Mouse (Mus musculus): ENCODE measurements at regions not wholly inside any gene's neighbourhood (a gene's known extent, or its start where the extent isn't known, plus 50 kb on each side); places are given as distances from the start of the nearest gene placed in this dataset.

- no peak overlapping the region for H3K9ac ChIP-seq (ENCODE audit: low read length)
- H3K27me3 ChIP-seq (ENCODE audit: control insufficient read depth, insufficient read depth, low read length) = no peaks in the 10 kb centered on the region
- no peak overlapping the region for H3K27ac ChIP-seq (replicated peaks in 1 of 2; ENCODE audit: control insufficient read depth in 1 of 2, insufficient read depth in 1 of 2, low read depth in 2 of 2, low read length in 2 of 2)
- H3K36me3 ChIP-seq (ENCODE audit: control insufficient read depth, insufficient read depth, low read length) = no peaks in the 10 kb centered on the region
- ATAC-seq (ENCODE audit: insufficient number of reproducible peaks, insufficient read depth, low FRiP score, low read depth) = no peak
- 86% methylated on average over 4 of the region's 4 CpGs for WGBS
- H3K4me1 ChIP-seq (ENCODE audit: control insufficient read depth in 2 of 2, insufficient read depth in 2 of 2, low read length in 2 of 2) = no peaks in the 10 kb centered on the region
- no peaks in the 10 kb centered on the region for H3K9me3 ChIP-seq (ENCODE audit: control insufficient read depth, low read length)
- no peak overlapping the region for H3K4me2 ChIP-seq (ENCODE audit: low read length)
- H3K4me3 ChIP-seq (ENCODE audit: control insufficient read depth in 1 of 2, insufficient read depth in 1 of 2, low read depth in 1 of 2, low read length in 2 of 2) = no peak overlapping the region
These were observed 327.8 kb downstream of the Gpd2 start for GRCm38 (mm10) chr2:57565258-57565657.

- no peak overlapping the region for H3K9ac ChIP-seq (ENCODE audit: low read length)
- H3K27me3 ChIP-seq (ENCODE audit: control insufficient read depth, insufficient read depth, low read length) = no peaks in the 10 kb centered on the region
- no peak overlapping the region for H3K27ac ChIP-seq (replicated peaks in 1 of 2; ENCODE audit: control insufficient read depth in 1 of 2, insufficient read depth in 1 of 2, low read depth in 2 of 2, low read length in 2 of 2)
- H3K4me3 ChIP-seq (ENCODE audit: control insufficient read depth in 1 of 2, insufficient read depth in 1 of 2, low read depth in 1 of 2, low read length in 2 of 2) = no peak overlapping the region
- no peaks in the 10 kb centered on the region for H3K36me3 ChIP-seq (ENCODE audit: control insufficient read depth, insufficient read depth, low read length)
- no peaks in the 10 kb centered on the region for H3K9me3 ChIP-seq (ENCODE audit: control insufficient read depth, low read length)
- H3K4me2 ChIP-seq (ENCODE audit: low read length) = no peak overlapping the region
- ATAC-seq (ENCODE audit: insufficient number of reproducible peaks, insufficient read depth, low FRiP score, low read depth) = no peak
- WGBS = 79% methylated on average over 4 of the region's 4 CpGs
- H3K4me1 ChIP-seq (ENCODE audit: control insufficient read depth in 2 of 2, insufficient read depth in 2 of 2, low read length in 2 of 2) = no peaks in the 10 kb centered on the region
These were observed 328.7 kb downstream of the Gpd2 start for GRCm38 (mm10) chr2:57566103-57566502.

- H3K9me3 ChIP-seq (ENCODE audit: control insufficient read depth, low read length) = no peaks in the 10 kb centered on the region
- 83% methylated on average over 1 of the region's 1 CpGs for WGBS
- no peak overlapping the region for H3K4me3 ChIP-seq (ENCODE audit: control insufficient read depth in 1 of 2, insufficient read depth in 1 of 2, low read depth in 1 of 2, low read length in 2 of 2)
These were observed 329.7 kb downstream of the Gpd2 start for GRCm38 (mm10) chr2:57567183-57567582.

GRCm38 (mm10) chr2:57587065-57587464 is 349.6 kb downstream of the Gpd2 start:
- H3K4me3 ChIP-seq (ENCODE audit: control insufficient read depth in 1 of 2, insufficient read depth in 1 of 2, low read depth in 1 of 2, low read length in 2 of 2) = no peak overlapping the region
- WGBS = 72% methylated on average over 3 of the region's 3 CpGs
- no peak overlapping the region for H3K9ac ChIP-seq (ENCODE audit: low read length)
- no peak overlapping the region for H3K4me2 ChIP-seq (ENCODE audit: low read length)
- no peaks in the 10 kb centered on the region for H3K27me3 ChIP-seq (ENCODE audit: control insufficient read depth, insufficient read depth, low read length)
- no peak overlapping the region for H3K27ac ChIP-seq (replicated peaks in 1 of 2; ENCODE audit: control insufficient read depth in 1 of 2, insufficient read depth in 1 of 2, low read depth in 2 of 2, low read length in 2 of 2)
- ATAC-seq (ENCODE audit: insufficient number of reproducible peaks, insufficient read depth, low FRiP score, low read depth) = no peak
- no peaks in the 10 kb centered on the region for H3K36me3 ChIP-seq (ENCODE audit: control insufficient read depth, insufficient read depth, low read length)
- no peaks in the 10 kb centered on the region for H3K9me3 ChIP-seq (ENCODE audit: control insufficient read depth, low read length)
- no peaks in the 10 kb centered on the region for H3K4me1 ChIP-seq (ENCODE audit: control insufficient read depth in 2 of 2, insufficient read depth in 2 of 2, low read length in 2 of 2)

More at GRCm38 (mm10) chr2:57567183-57567582, 329.7 kb downstream of the Gpd2 start:
- H3K27me3 ChIP-seq (ENCODE audit: control insufficient read depth, insufficient read depth, low read length) = no peaks in the 10 kb centered on the region
- H3K36me3 ChIP-seq (ENCODE audit: control insufficient read depth, insufficient read depth, low read length) = no peaks in the 10 kb centered on the region
- no peak overlapping the region for H3K9ac ChIP-seq (ENCODE audit: low read length)
- H3K27ac ChIP-seq (replicated peaks in 1 of 2; ENCODE audit: control insufficient read depth in 1 of 2, insufficient read depth in 1 of 2, low read depth in 2 of 2, low read length in 2 of 2) = no peak overlapping the region
- ATAC-seq (ENCODE audit: insufficient number of reproducible peaks, insufficient read depth, low FRiP score, low read depth) = no peak
- no peak overlapping the region for H3K4me2 ChIP-seq (ENCODE audit: low read length)
- no peaks in the 10 kb centered on the region for H3K4me1 ChIP-seq (ENCODE audit: control insufficient read depth in 2 of 2, insufficient read depth in 2 of 2, low read length in 2 of 2)

DNA sequence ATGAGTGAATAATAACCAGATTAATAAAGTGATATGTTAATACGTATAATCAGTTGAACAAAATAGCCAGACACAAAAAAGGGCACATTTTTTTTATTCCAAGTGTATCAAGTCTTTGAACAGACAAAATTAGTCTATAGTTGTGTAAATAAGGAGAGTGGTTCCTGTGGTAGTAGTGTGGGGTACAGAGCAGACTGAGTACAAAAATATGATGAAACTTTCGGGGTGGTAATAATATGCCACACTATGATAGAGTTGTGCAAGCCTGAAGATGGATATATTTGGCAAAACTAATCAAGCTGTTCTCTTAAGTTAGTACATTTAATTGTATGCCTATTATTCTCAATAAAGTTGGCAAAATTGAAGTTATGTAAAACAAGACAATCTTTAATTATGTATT is 356.1 kb downstream of the Gpd2 start:
- Histone ChIP-seq H3K9me3 (ENCODE audit: control insufficient read depth, low read length) (no peaks in the 10 kb centered on the region), H3K27me3 (ENCODE audit: control insufficient read depth, insufficient read depth, low read length) (no peaks in the 10 kb centered on the region), H3K4me1 (ENCODE audit: control insufficient read depth in 2 of 2, insufficient read depth in 2 of 2, low read length in 2 of 2) (no peaks in the 10 kb centered on the region), H3K4me2 (ENCODE audit: low read length) (no peak overlapping the region), H3K27ac (replicated peaks in 1 of 2; ENCODE audit: control insufficient read depth in 1 of 2, insufficient read depth in 1 of 2, low read depth in 2 of 2, low read length in 2 of 2) (no peak overlapping the region), H3K4me3 (ENCODE audit: control insufficient read depth in 1 of 2, insufficient read depth in 1 of 2, low read depth in 1 of 2, low read length in 2 of 2) (no peak overlapping the region), H3K9ac (ENCODE audit: low read length) (no peak overlapping the region), H3K36me3 (ENCODE audit: control insufficient read depth, insufficient read depth, low read length) (no peaks in the 10 kb centered on the region)
- 81% methylated on average over 2 of the region's 2 CpGs for WGBS
- ATAC-seq (ENCODE audit: insufficient number of reproducible peaks, insufficient read depth, low FRiP score, low read depth) = no peak

DNA sequence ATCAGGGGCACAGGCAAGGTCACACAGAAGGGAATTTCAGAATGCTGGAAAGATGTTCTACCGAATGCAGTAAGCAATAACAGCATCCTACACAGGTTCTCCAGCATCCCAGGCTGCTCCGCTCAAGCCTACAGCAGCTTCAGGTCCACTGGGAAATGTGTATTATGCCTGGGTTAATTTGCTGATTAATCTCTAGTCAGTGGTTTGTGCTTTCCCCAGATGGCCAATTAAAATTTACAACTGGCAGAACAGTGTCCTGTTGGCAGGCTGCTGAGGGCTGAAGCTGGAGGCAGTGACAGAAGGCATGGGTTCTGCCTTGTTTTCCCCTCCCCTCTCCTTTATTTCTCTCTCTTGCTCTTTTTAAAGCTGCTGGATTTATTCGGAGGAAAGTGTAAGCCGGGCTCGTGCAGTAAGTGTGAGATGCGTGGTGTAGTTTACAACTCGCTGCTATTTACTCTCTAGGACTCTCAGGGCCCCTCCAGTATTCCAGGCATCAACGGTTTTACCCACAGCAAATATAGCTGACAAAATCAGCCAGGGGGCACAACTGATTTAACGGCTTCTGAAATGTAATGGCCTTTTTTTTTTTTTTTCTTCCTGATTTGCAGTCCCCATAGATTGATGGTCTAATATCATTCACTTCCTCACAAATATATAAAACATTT is 360.4 kb downstream of the Gpd2 start:
- Histone ChIP-seq H3K36me3 (ENCODE audit: control insufficient read depth, insufficient read depth, low read length) (no peaks in the 10 kb centered on the region), H3K9me3 (ENCODE audit: control insufficient read depth, low read length) (no peaks in the 10 kb centered on the region), H3K4me1 (ENCODE audit: control insufficient read depth in 2 of 2, insufficient read depth in 2 of 2, low read length in 2 of 2) (no peaks in the 10 kb centered on the region), H3K9ac (ENCODE audit: low read length) (no peak overlapping the region), H3K27ac (replicated peaks in 1 of 2; ENCODE audit: control insufficient read depth in 1 of 2, insufficient read depth in 1 of 2, low read depth in 2 of 2, low read length in 2 of 2) (no peak overlapping the region), H3K27me3 (ENCODE audit: control insufficient read depth, insufficient read depth, low read length) (no peaks in the 10 kb centered on the region), H3K4me3 (ENCODE audit: control insufficient read depth in 1 of 2, insufficient read depth in 1 of 2, low read depth in 1 of 2, low read length in 2 of 2) (no peak overlapping the region), H3K4me2 (ENCODE audit: low read length) (no peak overlapping the region)
- 47% methylated on average over 9 of the region's 9 CpGs for WGBS
- ATAC-seq (ENCODE audit: insufficient number of reproducible peaks, insufficient read depth, low FRiP score, low read depth) = no peak

DNA sequence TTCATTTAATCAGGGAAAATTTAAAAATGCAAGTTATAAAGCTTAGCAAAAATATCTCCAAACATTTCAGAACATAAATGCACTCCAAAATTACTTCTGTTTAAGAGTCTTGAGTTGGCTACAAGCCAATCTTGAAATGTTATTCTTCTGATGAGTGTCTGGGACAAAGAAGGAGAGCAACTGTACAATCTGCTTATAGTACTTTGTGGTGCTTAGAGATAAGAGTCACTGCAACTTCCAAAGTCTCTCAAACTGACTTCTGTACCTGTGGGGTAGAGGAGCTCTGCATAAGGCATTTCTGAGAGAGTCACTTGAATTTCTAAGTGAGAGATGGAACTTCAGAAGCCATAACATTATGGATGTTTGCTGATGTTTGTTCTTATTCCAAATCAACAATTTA is 374.2 kb downstream of the Gpd2 start:
- Histone ChIP-seq H3K36me3 (ENCODE audit: control insufficient read depth, insufficient read depth, low read length) (no peaks in the 10 kb centered on the region), H3K27ac (replicated peaks in 1 of 2; ENCODE audit: control insufficient read depth in 1 of 2, insufficient read depth in 1 of 2, low read depth in 2 of 2, low read length in 2 of 2) (no peak overlapping the region), H3K4me1 (ENCODE audit: control insufficient read depth in 2 of 2, insufficient read depth in 2 of 2, low read length in 2 of 2) (peaks cover 0 to 2% of the 10 kb centered on the region in 2 experiments; a peak in 1 of 4 replicates), H3K4me3 (ENCODE audit: control insufficient read depth in 1 of 2, insufficient read depth in 1 of 2, low read depth in 1 of 2, low read length in 2 of 2) (no peak overlapping the region), H3K4me2 (ENCODE audit: low read length) (no peak overlapping the region), H3K27me3 (ENCODE audit: control insufficient read depth, insufficient read depth, low read length) (no peaks in the 10 kb centered on the region), H3K9me3 (ENCODE audit: control insufficient read depth, low read length) (no peaks in the 10 kb centered on the region), H3K9ac (ENCODE audit: low read length) (no peak overlapping the region)
- no peak for ATAC-seq (ENCODE audit: insufficient number of reproducible peaks, insufficient read depth, low FRiP score, low read depth)

GRCm38 (mm10) chr2:57613243-57613642 is 375.8 kb downstream of the Gpd2 start:
- ATAC-seq (ENCODE audit: insufficient number of reproducible peaks, insufficient read depth, low FRiP score, low read depth) = no peak
- 66% methylated on average over 10 of the region's 10 CpGs for WGBS
- Histone ChIP-seq H3K4me3 (ENCODE audit: control insufficient read depth in 1 of 2, insufficient read depth in 1 of 2, low read depth in 1 of 2, low read length in 2 of 2) (no peak overlapping the region), H3K9ac (ENCODE audit: low read length) (no peak overlapping the region), H3K9me3 (ENCODE audit: control insufficient read depth, low read length) (no peaks in the 10 kb centered on the region), H3K4me1 (ENCODE audit: control insufficient read depth in 2 of 2, insufficient read depth in 2 of 2, low read length in 2 of 2) (peaks cover 0 to 2% of the 10 kb centered on the region in 2 experiments; a peak in 1 of 4 replicates), H3K27ac (replicated peaks in 1 of 2; ENCODE audit: control insufficient read depth in 1 of 2, insufficient read depth in 1 of 2, low read depth in 2 of 2, low read length in 2 of 2) (no peak overlapping the region), H3K27me3 (ENCODE audit: control insufficient read depth, insufficient read depth, low read length) (no peaks in the 10 kb centered on the region), H3K4me2 (ENCODE audit: low read length) (no peak overlapping the region), H3K36me3 (ENCODE audit: control insufficient read depth, insufficient read depth, low read length) (no peaks in the 10 kb centered on the region)

All from heart, embryonic 14.5 days (tissue).